Mouse (Mus musculus): ENCODE data around the gene Cacna2d4. TPM values are rescaled to one million over a fixed set of nuclear protein-coding genes. Genes with fewer than 3 reads are reported as not detected.
A peak's percentile ranks its signal among the peaks of the same experiment; 100 is the strongest.
"Not testable (repeated sequence)": the region's sequence is repeated elsewhere in the genome, so short reads cannot be mapped to it uniquely, and the experiment has no call there.

Gene Cacna2d4
- total RNA-seq, 2 experiments from 2014 or later = 0.38 to 0.84 TPM

GRCm38 (mm10) chr6:119333831-119334230 is 97.5 kb downstream of the Cacna2d4 start:
- ATAC-seq (replicated peaks; ENCODE audit: low FRiP score, poor library complexity, severe bottlenecking) = no peak

- ATAC-seq (replicated peaks; ENCODE audit: low FRiP score, poor library complexity, severe bottlenecking) = no peak
Measured at GRCm38 (mm10) chr6:119336124-119336523, 99.8 kb downstream of the Cacna2d4 start.

GRCm38 (mm10) chr6:119337287-119337686 is 101.0 kb downstream of the Cacna2d4 start:
- no peak for ATAC-seq (replicated peaks; ENCODE audit: low FRiP score, poor library complexity, severe bottlenecking)

GRCm38 (mm10) chr6:119338121-119338912 is 102.0 kb downstream of the Cacna2d4 start:
- ATAC-seq (replicated peaks; ENCODE audit: low FRiP score, poor library complexity, severe bottlenecking) = no peak

GRCm38 (mm10) chr6:119341409-119341808 is 105.1 kb downstream of the Cacna2d4 start:
- no peak for ATAC-seq (replicated peaks; ENCODE audit: low FRiP score, poor library complexity, severe bottlenecking)

- no peak for ATAC-seq (replicated peaks; ENCODE audit: low FRiP score, poor library complexity, severe bottlenecking)
Measured at GRCm38 (mm10) chr6:119346257-119346656, 109.9 kb downstream of the Cacna2d4 start.

- ATAC-seq (replicated peaks; ENCODE audit: low FRiP score, poor library complexity, severe bottlenecking) = no peak
Measured at GRCm38 (mm10) chr6:119347813-119348212, 111.5 kb downstream of the Cacna2d4 start.

GRCm38 (mm10) chr6:119348234-119348633 is 111.9 kb downstream of the Cacna2d4 start:
- no peak for ATAC-seq (replicated peaks; ENCODE audit: low FRiP score, poor library complexity, severe bottlenecking)

GRCm38 (mm10) chr6:119350703-119351198 is 114.4 kb downstream of the Cacna2d4 start:
- no peak for ATAC-seq (replicated peaks; ENCODE audit: low FRiP score, poor library complexity, severe bottlenecking)

- no peak for ATAC-seq (replicated peaks; ENCODE audit: low FRiP score, poor library complexity, severe bottlenecking)
Measured at GRCm38 (mm10) chr6:119351656-119352055, 115.3 kb downstream of the Cacna2d4 start.

- ATAC-seq (replicated peaks; ENCODE audit: low FRiP score, poor library complexity, severe bottlenecking) = no peak
Measured at GRCm38 (mm10) chr6:119352501-119352900, 116.2 kb downstream of the Cacna2d4 start.

GRCm38 (mm10) chr6:119358020-119358571 is 121.8 kb downstream of the Cacna2d4 start:
- no peak for ATAC-seq (replicated peaks; ENCODE audit: low FRiP score, poor library complexity, severe bottlenecking)

- not testable (repeated sequence) for ATAC-seq (replicated peaks; ENCODE audit: low FRiP score, poor library complexity, severe bottlenecking)
Measured at GRCm38 (mm10) chr6:119360250-119360649, 123.9 kb downstream of the Cacna2d4 start.

- peak; percentile 73; the same call in 1 of the 2 replicates for ATAC-seq (replicated peaks; ENCODE audit: low FRiP score, poor library complexity, severe bottlenecking)
Measured at GRCm38 (mm10) chr6:119360925-119361702, 124.8 kb downstream of the Cacna2d4 start.

GRCm38 (mm10) chr6:119363593-119363992 is 127.3 kb downstream of the Cacna2d4 start:
- no peak for ATAC-seq (replicated peaks; ENCODE audit: low FRiP score, poor library complexity, severe bottlenecking)

GRCm38 (mm10) chr6:119366800-119367199 is 130.5 kb downstream of the Cacna2d4 start:
- ATAC-seq (replicated peaks; ENCODE audit: low FRiP score, poor library complexity, severe bottlenecking) = peak; percentile 82

GRCm38 (mm10) chr6:119367382-119367781 is 131.1 kb downstream of the Cacna2d4 start:
- ATAC-seq (replicated peaks; ENCODE audit: low FRiP score, poor library complexity, severe bottlenecking) = no peak

GRCm38 (mm10) chr6:119371624-119372023 is 135.3 kb downstream of the Cacna2d4 start:
- no peak for ATAC-seq (replicated peaks; ENCODE audit: low FRiP score, poor library complexity, severe bottlenecking)

GRCm38 (mm10) chr6:119372237-119372636 is 135.9 kb downstream of the Cacna2d4 start:
- ATAC-seq (replicated peaks; ENCODE audit: low FRiP score, poor library complexity, severe bottlenecking) = no peak

- peak; percentile 52; the same call in 1 of the 2 replicates for ATAC-seq (replicated peaks; ENCODE audit: low FRiP score, poor library complexity, severe bottlenecking)
Measured at GRCm38 (mm10) chr6:119373000-119373705, 136.8 kb downstream of the Cacna2d4 start.
